Mouse (Mus musculus): ENCODE measurements at regions not wholly inside any gene's neighbourhood (a gene's known extent, or its start where the extent isn't known, plus 50 kb on each side); places are given as distances from the start of the nearest gene placed in this dataset.

- Histone ChIP-seq H3K27ac (ENCODE audit: low read length) (no peak overlapping the region), H3K27me3 (replicated peaks; ENCODE audit: insufficient read depth, low read length) (no peaks in the 10 kb centered on the region), H3K9me3 (ENCODE audit: low read length) (no peaks in the 10 kb centered on the region), H3K9ac (replicated peaks; ENCODE audit: low read depth) (no peak overlapping the region), H3K4me1 (ENCODE audit: insufficient read depth, low read depth, low read length) (no peaks in the 10 kb centered on the region), H3K36me3 (ENCODE audit: insufficient read depth, low read length) (no peaks in the 10 kb centered on the region), H3K4me3 (ENCODE audit: low read depth, low read length) (no peak overlapping the region), H3K4me2 (replicated peaks; ENCODE audit: low read depth, low read length) (no peak overlapping the region)
- no peak for TF ChIP-seq CTCF (IDR thresholded peaks at IDR 0.05)
- TF ChIP-seq EP300 (IDR thresholded peaks at IDR 0.05) = no peak
- ATAC-seq (0 out of 2 replicates have a peak, but pooled peaks have one; percentile 12), DNase-seq (ENCODE audit: low spot score) (peak; percentile 29)
- WGBS = 63% methylated on average over 10 of the region's 10 CpGs
Measured at GRCm38 (mm10) chr14:99624380-99625327, 326.2 kb downstream of the Klf5 start.

GRCm38 (mm10) chr14:99627615-99628014 lies 329.1 kb downstream of the Klf5 start:
- Histone ChIP-seq H3K9ac (replicated peaks; ENCODE audit: low read depth) (no peak overlapping the region), H3K9me3 (ENCODE audit: low read length) (no peaks in the 10 kb centered on the region), H3K27ac (ENCODE audit: low read length) (no peak overlapping the region), H3K36me3 (ENCODE audit: insufficient read depth, low read length) (no peaks in the 10 kb centered on the region), H3K4me2 (replicated peaks; ENCODE audit: low read depth, low read length) (no peak overlapping the region), H3K4me3 (ENCODE audit: low read depth, low read length) (no peak overlapping the region), H3K4me1 (ENCODE audit: insufficient read depth, low read depth, low read length) (no peaks in the 10 kb centered on the region), H3K27me3 (replicated peaks; ENCODE audit: insufficient read depth, low read length) (no peaks in the 10 kb centered on the region)
- no peak for TF ChIP-seq CTCF (IDR thresholded peaks at IDR 0.05)
- no peak for TF ChIP-seq EP300 (IDR thresholded peaks at IDR 0.05)
- 79% methylated on average over 1 of the region's 1 CpGs for WGBS
- DNase-seq (ENCODE audit: low spot score) = no peak
- ATAC-seq = no peak

- WGBS = 39% methylated on average over 10 of the region's 10 CpGs
- DNase-seq (ENCODE audit: low spot score) = peak; percentile 77
- Histone ChIP-seq H3K27ac (ENCODE audit: low read length) (no peak overlapping the region), H3K36me3 (ENCODE audit: insufficient read depth, low read length) (no peaks in the 10 kb centered on the region), H3K9me3 (ENCODE audit: low read length) (no peaks in the 10 kb centered on the region), H3K9ac (replicated peaks; ENCODE audit: low read depth) (no peak overlapping the region), H3K27me3 (replicated peaks; ENCODE audit: insufficient read depth, low read length) (no peaks in the 10 kb centered on the region), H3K4me3 (ENCODE audit: low read depth, low read length) (no peak overlapping the region), H3K4me1 (ENCODE audit: insufficient read depth, low read depth, low read length) (no peaks in the 10 kb centered on the region), H3K4me2 (replicated peaks; ENCODE audit: low read depth, low read length) (no peak overlapping the region)
- TF ChIP-seq CTCF (IDR thresholded peaks at IDR 0.05) (no peak), EP300 (IDR thresholded peaks at IDR 0.05) (peak; percentile 40)
- peak; percentile 37 for ATAC-seq
Measured at GRCm38 (mm10) chr14:99631092-99631491, 332.6 kb downstream of the Klf5 start.

- Histone ChIP-seq H3K36me3 (ENCODE audit: insufficient read depth, low read length) (no peaks in the 10 kb centered on the region), H3K4me2 (replicated peaks; ENCODE audit: low read depth, low read length) (no peak overlapping the region), H3K4me3 (ENCODE audit: low read depth, low read length) (no peak overlapping the region), H3K9ac (replicated peaks; ENCODE audit: low read depth) (no peak overlapping the region), H3K27ac (ENCODE audit: low read length) (no peak overlapping the region), H3K9me3 (ENCODE audit: low read length) (no peaks in the 10 kb centered on the region), H3K27me3 (replicated peaks; ENCODE audit: insufficient read depth, low read length) (no peaks in the 10 kb centered on the region), H3K4me1 (ENCODE audit: insufficient read depth, low read depth, low read length) (no peaks in the 10 kb centered on the region)
- DNase-seq (ENCODE audit: low spot score) (no peak), ATAC-seq (no peak)
- TF ChIP-seq CTCF (IDR thresholded peaks at IDR 0.05) (no peak), EP300 (IDR thresholded peaks at IDR 0.05) (no peak)
- 43% methylated on average over 4 of the region's 4 CpGs for WGBS
Measured at GRCm38 (mm10) chr14:99632444-99632843, 334.0 kb downstream of the Klf5 start.

- Histone ChIP-seq H3K9me3 (ENCODE audit: low read length) (no peaks in the 10 kb centered on the region), H3K9ac (replicated peaks; ENCODE audit: low read depth) (no peak overlapping the region), H3K4me1 (ENCODE audit: insufficient read depth, low read depth, low read length) (no peaks in the 10 kb centered on the region), H3K27me3 (replicated peaks; ENCODE audit: insufficient read depth, low read length) (no peaks in the 10 kb centered on the region), H3K27ac (ENCODE audit: low read length) (no peak overlapping the region), H3K4me3 (ENCODE audit: low read depth, low read length) (no peak overlapping the region), H3K4me2 (replicated peaks; ENCODE audit: low read depth, low read length) (no peak overlapping the region), H3K36me3 (ENCODE audit: insufficient read depth, low read length) (no peaks in the 10 kb centered on the region)
- WGBS = 81% methylated on average over 4 of the region's 4 CpGs
- ATAC-seq = no peak
- no peak for TF ChIP-seq EP300 (IDR thresholded peaks at IDR 0.05)
- TF ChIP-seq CTCF (IDR thresholded peaks at IDR 0.05) = peak; percentile 29; the same call in 1 of the 2 replicates
- no peak for DNase-seq (ENCODE audit: low spot score)
Measured at GRCm38 (mm10) chr14:99635556-99636150, 337.2 kb downstream of the Klf5 start.

All from lung, postnatal 0 days (tissue).